Mouse (Mus musculus) NIH3T3 (cell line): ENCODE data around the gene Heatr5a.

Experiments used
- DNase-seq: peaks from one replicate; pipeline ENCODE4 v3.0.0-alpha.2; 2012; ENCODE audit warnings: low read depth

Gene Heatr5a

DNA sequence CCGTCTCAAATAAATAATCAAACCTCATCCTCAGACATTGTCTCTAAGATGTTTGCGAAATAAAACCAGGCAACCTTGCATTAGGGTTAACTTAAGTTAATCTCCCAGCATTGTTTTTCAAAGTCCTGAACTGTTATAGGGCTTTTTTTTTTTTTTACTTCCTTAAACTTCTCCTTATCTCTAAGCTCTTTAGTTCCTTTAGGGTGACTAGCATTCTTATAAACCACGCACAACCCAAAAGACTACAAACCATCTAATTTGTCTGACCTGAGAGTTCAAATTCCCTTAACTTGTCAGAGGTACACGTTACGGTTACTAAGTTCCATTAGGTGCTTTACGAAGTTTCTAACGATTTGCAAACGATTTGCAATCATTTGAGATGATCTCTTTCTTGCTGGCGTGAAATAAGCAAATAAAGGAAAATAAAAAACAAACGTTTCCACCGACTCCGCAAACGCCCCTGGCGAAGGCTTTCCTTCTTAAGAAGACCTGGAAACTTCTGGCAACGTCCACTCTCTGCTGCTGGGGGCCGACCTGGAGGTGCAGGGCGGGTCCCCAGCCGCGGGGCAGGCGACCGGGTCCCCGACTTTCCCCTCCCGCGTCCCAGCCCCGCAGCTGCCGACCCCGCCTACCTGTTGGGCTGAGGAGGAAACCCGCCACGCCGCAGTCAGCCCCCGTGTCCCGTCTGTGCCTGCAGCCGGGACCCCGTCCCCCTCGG, 610 bp downstream of the Heatr5a start:
- peak; percentile 36 for DNase-seq

DNA sequence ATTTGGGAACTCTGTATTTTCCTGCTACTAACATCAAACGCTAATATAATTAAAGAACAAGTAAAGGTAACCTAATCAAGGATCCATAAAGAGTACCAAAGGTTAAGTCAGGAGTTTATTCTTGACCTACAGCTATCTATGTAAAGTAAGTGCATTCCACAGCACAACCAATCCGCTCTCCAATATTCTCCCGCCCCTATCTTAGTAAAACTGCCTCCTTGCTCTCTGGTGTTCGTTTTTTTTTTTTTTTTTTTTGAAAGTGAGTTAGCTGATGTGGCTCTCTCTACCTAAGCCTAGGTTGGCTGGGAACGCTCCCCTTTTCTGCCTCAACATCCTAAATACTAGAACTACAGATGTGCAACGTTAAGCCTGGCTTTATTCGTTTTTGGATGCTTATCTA, 1.2 kb downstream of the Heatr5a start:
- peak; percentile 4 for DNase-seq

DNA sequence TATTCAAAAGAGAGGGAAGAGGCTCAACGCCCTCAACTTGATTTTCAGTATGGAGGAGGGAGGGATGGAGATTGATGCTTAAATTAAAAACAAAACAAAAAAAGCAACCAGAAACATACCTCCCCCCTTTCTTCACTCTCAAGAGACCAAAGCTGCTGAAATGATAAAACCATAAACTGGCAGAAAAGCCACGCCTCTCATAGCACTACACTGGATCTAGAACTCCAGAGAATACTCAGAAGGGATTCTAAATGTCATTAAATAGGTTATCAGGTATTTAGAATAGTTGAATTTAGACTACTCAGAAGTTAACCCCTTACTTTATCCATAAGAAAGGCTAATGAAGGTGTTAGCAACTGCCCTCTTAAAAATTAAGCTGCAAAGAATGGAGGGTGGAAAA, 2.0 kb downstream of the Heatr5a start:
- DNase-seq = no peak

DNA sequence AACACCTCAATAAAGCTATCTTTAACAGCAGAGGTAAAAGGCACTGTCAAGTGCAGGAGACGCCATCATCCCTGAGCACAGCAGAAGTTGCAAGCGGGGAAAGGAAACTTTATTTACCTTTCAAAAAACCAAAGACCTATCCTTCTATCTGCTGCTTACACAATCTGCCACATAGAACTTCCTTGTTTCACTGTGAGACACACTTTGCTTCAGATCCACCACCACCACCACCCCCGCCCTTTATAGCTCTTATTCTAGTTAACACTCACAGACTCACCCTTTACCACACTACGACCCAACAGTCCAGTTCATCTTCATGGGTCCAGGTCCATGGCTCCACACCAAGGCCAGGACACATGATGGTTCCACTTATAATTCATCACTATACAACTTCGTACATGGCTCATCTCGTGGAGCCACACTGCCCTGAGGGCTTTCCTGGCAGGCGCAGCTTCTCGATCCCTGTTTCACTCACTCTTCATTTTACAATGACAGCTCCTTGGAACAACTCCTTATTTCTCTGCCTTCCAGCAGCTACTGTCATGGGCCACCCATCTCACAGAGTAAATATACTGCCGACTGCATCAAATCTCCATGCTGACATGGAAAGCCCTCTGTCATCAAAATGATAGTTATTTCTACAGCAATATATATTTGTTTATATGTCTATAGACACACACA, 3.1 kb downstream of the Heatr5a start:
- no peak for DNase-seq

DNA sequence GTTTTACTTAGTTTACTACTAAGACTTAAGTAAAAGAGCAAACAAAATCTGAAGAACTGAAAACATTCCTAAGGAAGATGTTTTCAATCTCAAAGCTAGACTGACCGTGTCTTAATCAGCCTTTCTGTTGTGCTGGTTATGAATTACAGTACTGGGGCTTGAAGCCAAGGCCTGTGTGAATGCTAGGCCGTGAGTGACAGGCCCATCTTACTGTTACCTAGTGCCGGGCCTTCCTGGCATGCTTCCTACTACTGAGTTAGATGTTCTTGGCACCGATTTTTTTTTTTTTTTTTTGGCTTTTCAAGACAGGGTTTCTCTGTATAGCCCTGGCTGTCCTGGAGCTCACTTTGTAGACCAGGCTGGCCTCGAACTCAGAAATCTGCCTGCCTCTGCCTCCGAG, 13.5 kb downstream of the Heatr5a start:
- peak; percentile 43 for DNase-seq

DNA sequence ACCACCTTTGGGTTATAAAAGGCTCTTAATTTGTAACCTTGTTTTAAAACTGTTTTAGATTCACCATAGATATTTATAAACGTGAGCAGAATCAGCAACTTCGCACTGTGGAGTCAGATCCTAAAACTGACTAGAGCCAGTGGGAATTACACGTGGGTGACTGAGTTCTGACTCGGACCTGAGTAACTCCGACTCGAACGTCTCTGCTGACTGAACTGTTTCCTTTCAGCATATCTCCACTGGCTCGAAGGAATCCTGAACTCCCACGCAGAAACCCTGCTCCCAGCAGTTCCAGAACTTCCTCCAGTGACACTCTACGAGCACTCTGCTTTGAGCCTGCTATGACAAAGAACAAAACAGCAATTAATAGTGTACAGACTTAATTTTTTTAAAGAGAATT, 18.8 kb downstream of the Heatr5a start:
- peak; percentile 43 for DNase-seq

DNA sequence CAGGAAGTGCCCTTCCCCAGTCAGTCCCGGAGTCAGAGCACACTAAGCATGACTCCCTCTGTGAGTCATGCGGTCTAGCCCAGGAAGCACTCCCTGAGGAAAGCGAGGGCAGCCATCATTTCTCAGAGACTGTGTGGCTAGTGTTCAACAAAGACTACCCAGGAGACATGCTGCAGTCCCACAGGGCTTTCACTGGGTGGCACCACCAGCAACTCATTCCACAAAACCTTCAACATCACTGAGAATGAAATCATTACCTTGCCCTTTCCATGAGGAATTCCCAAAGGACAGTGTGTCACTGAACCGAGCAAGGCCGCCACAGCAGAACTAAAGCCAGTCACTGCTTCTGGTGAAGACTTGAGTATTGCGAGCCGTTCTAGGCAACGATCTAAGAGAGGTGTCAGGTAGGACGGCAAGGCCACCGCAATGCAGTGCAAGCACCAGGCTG, 23.6 kb downstream of the Heatr5a start:
- peak; percentile 86 for DNase-seq

DNA sequence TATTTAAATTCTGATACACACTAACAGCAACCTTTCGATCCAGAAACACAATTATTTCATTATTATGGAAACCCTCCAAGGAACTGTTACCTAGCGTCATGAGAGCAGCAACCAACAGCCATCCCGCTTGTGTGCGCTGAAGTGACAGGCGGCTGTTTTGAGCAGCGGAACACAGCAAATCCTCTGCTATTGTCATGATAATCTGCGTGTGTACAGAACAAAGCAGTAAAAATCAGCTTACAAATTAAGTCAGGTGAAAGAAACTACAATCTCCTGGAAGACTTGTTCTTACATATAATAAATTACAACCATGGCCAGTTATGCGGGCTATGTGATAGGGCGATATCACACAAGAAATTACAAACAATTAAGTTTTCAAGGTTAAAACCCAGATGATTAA, 25.8 kb downstream of the Heatr5a start:
- no peak for DNase-seq

DNA sequence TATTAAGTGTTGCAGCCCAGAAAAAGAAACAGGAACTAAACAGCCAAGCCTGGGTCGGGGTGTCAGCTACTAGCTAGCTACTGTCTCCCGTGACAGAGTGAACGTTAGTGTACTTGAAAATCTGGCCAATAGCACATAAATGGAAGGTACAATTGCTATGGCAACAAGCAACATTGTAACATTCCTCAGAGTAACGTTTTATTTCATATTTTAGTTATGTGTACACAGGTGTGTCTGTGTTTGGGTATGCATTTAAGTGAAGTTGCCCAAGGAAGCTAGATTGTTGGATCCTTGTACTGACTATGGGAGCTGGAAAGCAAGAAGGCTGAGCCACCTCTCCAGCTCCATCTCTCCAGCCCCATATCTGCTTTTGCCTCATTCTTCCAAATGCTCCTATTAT, 31.3 kb downstream of the Heatr5a start:
- no peak for DNase-seq

DNA sequence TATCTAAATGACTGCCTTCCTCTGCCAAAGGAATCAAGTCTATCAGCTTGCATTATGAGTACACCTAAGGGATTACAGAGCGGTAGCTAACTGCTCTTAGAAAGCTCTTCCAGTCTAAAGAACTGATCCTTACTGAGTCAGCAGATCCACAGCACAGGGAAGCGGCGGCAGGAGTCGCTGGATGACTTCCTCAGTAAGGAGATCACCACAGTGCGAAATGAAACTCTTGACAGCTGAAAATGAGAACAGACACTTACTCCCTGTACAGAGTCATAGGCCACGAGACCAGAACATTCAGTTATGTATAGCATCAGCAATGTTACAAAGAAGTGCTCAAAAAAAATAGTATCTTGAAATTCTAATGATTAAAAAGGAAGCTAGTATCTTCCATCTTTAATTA, 33.2 kb downstream of the Heatr5a start:
- no peak for DNase-seq

DNA sequence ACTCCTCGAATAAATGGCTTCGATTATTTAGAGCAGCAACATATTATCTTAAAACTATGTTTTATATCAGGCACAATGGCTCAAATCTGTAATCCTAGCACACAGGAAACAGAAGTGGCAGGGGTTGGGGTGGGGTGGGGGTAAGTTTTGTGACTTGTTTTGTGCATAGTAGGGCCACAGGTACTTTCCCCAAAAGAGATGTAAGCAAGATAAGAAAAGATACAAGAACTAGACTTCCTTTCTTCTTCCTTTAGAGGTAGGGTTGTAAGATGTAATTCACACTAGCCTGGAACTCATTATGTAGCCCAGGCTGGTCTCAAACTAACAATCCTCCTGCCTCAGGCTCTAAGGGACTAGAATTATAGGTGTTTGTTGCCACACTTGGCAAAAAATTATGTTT, 41.5 kb downstream of the Heatr5a start:
- no peak for DNase-seq

DNA sequence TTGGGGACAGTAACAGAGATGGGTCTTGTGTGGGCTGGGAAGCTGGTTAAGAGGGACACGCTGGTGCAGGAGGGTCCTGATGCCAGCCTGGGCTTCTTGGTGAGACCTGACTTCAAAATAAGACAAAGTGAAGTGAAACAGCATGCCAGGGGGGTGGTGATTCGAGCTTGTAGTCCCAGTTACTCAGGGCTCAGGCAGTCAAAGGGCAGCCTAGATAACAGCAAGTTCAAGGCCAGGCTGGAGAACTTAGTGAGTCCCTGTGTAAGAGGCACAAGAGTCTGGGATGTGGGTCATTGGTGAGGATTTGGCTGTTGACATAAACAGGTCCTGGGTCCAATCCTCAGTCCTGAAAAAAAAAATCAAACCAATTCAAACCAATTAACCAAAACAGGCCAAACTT, 53.9 kb downstream of the Heatr5a start:
- DNase-seq = no peak

DNA sequence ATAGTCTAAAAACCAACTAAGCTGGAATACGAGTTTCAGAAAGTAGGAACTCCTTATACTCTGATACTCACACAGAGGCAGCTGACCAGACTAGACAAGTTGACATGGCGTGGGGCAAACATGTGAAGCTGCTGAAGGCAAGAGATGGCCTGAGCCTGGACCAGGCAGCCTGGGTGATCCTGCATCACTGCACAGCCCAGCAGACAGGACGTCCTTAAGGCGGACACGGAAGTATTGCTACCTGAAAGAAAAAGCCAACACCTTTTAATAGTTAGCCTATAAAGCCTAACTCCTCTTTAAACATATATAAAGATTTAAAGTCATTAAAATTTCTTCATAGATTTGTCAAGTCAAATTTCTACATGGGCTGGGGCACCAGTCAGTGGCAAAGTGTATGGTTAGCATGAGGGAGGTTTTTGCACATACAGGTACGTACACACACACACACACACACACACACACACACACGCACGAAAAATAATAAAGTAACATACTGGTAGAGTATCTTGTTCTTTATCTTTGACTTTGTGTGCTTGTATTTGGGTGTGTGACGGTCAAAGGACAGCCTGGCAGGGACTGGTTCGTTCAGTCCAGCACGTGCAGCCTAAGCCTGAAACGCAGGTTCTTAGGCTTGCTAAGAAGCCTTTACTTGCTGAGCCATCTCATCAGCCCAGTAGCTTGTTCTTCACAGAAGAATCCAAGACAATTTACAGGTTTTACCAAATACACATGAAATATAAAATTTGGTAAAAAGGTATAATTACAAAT, 56.0 kb downstream of the Heatr5a start:
- DNase-seq = no peak

DNA sequence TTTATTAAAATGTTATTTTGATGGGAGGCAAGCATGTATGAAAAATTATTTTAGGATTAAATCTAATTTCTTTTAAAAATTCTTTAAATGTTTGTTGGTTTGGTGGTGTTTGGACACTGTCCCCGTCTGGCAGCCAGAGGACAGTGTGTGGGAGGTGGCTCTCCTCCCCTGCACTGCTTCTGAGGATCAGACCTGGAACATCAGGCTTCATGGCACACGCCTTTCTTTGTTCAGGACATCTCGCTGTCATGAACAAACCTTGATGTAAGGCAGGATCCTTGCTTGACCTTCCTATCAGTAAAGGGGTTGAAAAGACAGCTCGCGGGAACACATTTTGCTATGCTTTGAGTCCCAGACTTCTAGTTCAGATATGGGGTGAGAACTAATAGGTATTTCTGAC, 61.9 kb downstream of the Heatr5a start:
- no peak for DNase-seq

DNA sequence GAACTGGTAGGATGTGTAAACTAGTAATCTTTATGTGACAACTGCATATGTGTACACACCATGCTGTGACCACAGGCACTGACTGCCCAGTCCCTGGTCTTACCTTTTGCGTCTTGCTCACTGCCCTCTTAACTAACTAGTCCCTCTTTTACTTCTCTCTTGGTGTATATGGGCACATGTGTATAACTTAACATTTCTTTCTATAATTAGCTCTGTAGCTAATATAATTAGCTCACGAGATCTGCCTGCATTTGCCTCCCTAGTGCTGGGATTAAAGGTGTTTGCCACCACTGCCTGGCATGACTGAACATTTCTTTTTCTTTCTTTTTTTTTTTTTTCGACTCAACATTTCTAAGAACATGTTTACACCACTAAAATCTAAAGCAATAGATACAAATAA, 63.6 kb downstream of the Heatr5a start:
- DNase-seq = no peak

DNA sequence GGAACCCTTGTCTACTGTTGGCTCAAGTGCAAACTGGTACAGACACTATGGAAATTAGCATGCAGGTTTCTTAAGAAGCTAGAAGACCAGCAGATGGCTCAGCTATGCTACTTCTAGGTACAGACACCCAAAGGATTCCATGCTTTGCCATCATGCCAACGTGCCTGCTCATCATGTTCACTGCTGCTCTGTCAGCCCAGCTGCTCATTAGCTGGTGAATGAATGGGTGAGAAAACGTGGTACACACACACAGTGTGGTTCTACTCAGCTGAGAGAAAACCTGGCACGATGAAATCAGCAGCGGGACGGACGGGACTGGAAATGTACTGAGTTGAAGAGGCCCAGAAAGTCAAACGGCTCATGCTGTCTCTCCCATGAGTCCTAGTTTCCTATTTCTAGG, 70.6 kb downstream of the Heatr5a start:
- no peak for DNase-seq

DNA sequence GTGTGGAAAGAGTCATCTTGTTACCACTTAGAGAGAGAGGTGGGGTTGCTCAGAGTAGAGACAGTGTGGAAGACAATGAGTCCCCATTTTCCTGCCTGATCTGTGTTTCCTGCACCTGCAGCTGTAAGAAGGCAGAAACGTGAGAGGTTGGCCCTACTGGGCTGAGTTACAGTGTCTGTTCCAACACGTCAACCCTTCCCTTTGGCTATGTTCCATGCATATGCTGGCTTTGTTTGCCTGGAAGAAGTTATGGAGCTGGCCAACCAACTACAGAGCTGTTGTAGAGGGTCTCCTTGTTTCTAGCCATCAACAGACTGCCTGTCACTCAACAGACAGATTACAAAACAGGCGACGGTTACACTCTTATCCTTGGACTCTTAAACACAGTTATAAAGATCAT, 74.2 kb downstream of the Heatr5a start:
- no peak for DNase-seq

DNA sequence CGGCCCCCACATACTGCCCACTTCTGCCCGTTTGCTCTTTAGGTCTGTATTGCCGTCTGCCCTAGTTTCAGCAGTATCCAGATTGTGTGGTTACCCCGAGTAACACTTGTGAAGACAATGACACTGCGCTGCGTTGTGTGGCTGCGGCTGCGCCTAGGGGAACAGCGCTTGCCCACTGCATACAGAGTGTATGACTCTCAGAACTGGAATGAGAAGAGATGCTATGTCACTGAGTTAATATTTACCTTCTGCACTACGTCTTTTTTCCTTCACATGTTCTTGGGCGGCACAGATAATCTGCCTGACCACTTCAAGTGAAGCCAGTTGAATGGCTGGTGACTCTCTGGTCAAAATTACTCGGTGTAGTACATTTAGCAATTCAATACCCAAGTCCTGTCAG, 82.5 kb downstream of the Heatr5a start:
- DNase-seq = no peak

DNA sequence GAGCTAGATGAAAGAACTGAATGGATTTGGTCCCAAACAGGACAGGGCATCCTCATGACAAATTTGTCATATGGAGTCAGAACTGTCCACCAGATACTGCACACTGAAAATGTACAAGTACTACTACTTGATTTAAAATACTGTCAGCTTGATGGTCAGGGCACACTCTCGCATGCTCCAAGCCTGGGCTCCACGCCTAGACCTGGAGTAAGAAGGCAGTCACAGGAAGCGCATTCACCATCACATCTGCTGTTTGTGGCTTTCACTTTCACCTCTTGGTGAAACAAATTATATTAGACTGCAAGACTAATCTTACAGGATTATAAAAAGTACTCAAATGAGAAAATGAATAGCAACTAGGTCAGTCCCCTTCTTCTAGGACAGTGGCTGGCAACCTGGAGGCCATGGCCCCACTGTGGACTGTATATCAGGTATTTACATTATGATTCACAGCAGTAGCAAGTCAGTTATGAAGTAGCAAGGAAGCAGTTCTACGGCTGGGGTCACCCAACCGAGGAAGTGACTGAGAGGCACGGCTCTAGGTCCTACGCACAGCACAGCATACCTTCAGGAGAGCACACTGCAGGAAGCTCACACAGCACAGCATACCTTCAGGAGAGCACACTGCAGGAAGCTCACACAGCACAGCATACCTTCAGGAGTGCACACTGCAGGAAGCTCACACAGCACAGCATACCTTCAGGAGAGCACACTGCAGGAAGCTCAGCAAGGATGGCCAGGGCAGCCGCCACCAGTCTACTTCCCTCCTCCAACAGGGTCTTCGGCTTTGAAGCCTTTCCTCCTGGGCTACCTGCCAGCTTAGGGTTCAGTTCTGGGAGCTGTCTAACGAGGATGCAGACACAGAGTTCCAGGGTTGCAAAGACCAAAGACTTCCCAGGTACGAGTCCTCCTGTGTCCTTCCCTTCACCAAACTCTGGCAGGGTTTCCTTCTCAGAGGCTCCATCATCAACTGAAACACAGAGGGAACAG, 83.5 kb downstream of the Heatr5a start:
- no peak for DNase-seq

DNA sequence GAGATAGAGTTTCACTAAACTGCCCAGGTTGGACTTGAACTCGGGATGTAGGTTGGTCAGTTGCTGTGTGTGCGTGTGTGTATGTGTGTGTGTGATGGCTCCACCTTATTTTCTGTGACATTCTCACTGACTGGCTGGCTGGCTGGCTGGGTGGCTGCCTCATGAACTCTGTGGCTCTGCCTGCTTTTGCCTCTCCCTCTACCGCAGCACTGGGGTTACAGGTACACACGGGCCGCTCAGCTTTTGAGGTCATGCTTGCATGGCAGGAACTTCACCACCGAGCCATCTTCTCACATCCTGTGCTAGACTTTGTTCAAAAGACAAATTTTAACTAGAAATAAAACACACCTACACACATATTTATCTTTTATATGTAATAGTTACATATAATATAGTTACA, 84.8 kb downstream of the Heatr5a start:
- DNase-seq = no peak

DNA sequence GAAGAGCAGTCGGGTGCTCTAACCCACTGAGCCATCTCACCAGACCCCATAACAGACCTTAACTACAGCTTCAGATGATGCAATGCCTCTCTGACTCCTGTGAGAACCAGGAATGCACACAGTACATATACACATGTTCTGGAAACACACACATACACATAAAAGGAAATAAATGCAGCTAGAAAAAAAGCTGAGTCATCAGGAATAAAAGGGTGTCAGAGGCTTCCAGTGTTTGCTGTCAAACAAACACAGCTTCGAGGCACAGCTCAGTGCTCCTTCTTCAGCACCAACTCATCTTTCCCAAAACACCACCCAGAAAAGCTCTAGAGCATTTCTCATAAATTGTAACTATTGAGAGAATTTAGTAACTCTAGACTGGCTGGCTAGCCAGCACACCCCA, 86.3 kb downstream of the Heatr5a start:
- DNase-seq = peak; percentile 22

DNA sequence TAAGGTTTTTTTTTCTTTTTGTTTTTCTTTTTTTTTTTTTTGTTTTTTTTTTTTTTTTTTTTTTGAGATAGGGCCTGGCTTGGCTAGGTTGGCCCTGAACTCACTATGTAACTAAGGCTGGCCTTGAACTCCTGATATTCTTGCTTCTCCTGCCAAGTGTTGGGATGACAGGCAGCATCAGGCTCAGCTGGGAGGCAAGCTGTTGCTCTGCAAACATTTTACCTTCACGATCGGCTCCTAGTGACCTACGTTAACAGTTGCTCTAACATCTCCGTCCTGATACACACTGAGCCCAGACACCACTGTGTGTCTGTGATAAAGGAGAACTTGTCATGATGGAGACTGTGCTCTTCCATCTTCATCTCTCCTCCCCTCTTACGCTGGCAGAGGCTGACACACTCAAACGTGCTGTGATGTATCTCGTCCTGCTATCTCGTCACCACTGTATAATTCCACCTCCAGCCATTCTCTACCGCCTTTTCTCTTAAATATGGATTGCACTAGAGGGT, 87.8 kb downstream of the Heatr5a start:
- DNase-seq = no peak
